Mouse (Mus musculus) right cerebral cortex, adult 2 months (tissue): ENCODE results near the gene Srd5a3.

ENCODE experiments used
- DNase-seq, 2 experiments: peaks; one replicate each; pipeline ENCODE4 v3.0.0; 2021 to 2022; ENCODE audit warnings: low spot score in 2 of 2

The Srd5a3 gene

GRCm38 (mm10) chr5:76190609-76191008 is 50.5 kb downstream of the Srd5a3 start:
- no peak for DNase-seq

GRCm38 (mm10) chr5:76193075-76193474 is 53.0 kb downstream of the Srd5a3 start:
- no peak for DNase-seq

- DNase-seq: no peak
These were observed 54.4 kb downstream of the Srd5a3 start for GRCm38 (mm10) chr5:76194377-76194945.

- DNase-seq: no peak
These were observed 59.3 kb downstream of the Srd5a3 start for GRCm38 (mm10) chr5:76199346-76199745.

- DNase-seq: no peak
These were observed 63.1 kb downstream of the Srd5a3 start for GRCm38 (mm10) chr5:76203171-76203570.
